Mouse (Mus musculus) erythroblast, embryonic 14.5 days (primary cell): Measurements from ENCODE around the gene Eif4g3.

Experiments used
- GATA1 ChIP-seq: IDR thresholded peaks from 2 replicates; pipeline ENCODE4 v1.6.1; 2012; ENCODE audit warnings: low read length, inconsistent platforms, mixed read lengths
- TAL1 ChIP-seq: IDR thresholded peaks from 3 replicates; pipeline ENCODE4 v1.6.1; 2012; ENCODE audit warnings: low read length, inconsistent platforms, mixed read lengths

- TF ChIP-seq TAL1, result no peak
- TF ChIP-seq GATA1, result no peak
Observed at GRCm38 (mm10) chr4:138221406-138221805, 228.6 kb downstream of the Eif4g3 start.
